Mouse (Mus musculus) B cell, adult 67 days (primary cell): ENCODE results near the gene Olfr978. TPM values are rescaled to one million over a fixed set of nuclear protein-coding genes. Genes with fewer than 3 reads are reported as not detected.

Source experiments
- total RNA-seq, 2 experiments: library from RNA; stranded (reverse); gene quantifications; 4 replicates each; pipeline ENCODE4 v1.2.4; 2023

The Olfr978 gene
- total RNA-seq: not detected

GRCm38 (mm10) chr9:39991813-39992212 lies at the start of gene Olfr978:
Olfr978 (plus strand) TSS chr9:39992113.

GRCm38 (mm10) chr9:39951946-39952345 lies 40.0 kb upstream of the Olfr978 start, which contains the start of gene Olfr975:
Olfr975 (minus strand) TSS chr9:39952046.

GRCm38 (mm10) chr9:39961033-39961432 lies 30.9 kb upstream of the Olfr978 start, which contains the start of gene Olfr976:
Olfr976 (minus strand) TSS chr9:39961133.

GRCm38 (mm10) chr9:40003365-40003764 lies 11.5 kb downstream of the Olfr978 start, which contains the start of gene Olfr979:
Olfr979 (minus strand) TSS chr9:40003465.

GRCm38 (mm10) chr9:40009482-40009881 lies 17.6 kb downstream of the Olfr978 start, which contains the start of gene Olfr980:
Olfr980 (minus strand) TSS chr9:40009582.

GRCm38 (mm10) chr9:40021164-40021563 lies 29.3 kb downstream of the Olfr978 start, which contains the start of gene Olfr981:
Olfr981 (plus strand) TSS chr9:40021464.

Other genes with a start within 250 kb of the Olfr978 start
- gene Olfr967, start 245.9 kb upstream of the Olfr978 start, total RNA-seq: not detected
- not detected for gene Olfr968, start 208.9 kb upstream of the Olfr978 start, total RNA-seq
- gene Olfr969, start 201.2 kb upstream of the Olfr978 start, total RNA-seq: not detected
- gene Olfr970, start 183.3 kb upstream of the Olfr978 start, total RNA-seq: not detected
- gene Olfr971, start 155.2 kb upstream of the Olfr978 start, total RNA-seq: not detected
- gene Olfr972, start 125.7 kb upstream of the Olfr978 start, total RNA-seq: not detected
- gene Olfr229, start 84.8 kb upstream of the Olfr978 start, total RNA-seq: not detected
- not detected for gene Olfr974, start 54.6 kb upstream of the Olfr978 start, total RNA-seq
- not detected for gene Olfr975, start 40.1 kb upstream of the Olfr978 start, total RNA-seq
- not detected for gene Olfr976, start 31.0 kb upstream of the Olfr978 start, total RNA-seq
- not detected for gene Olfr979, start 11.4 kb downstream of the Olfr978 start, total RNA-seq
- gene Olfr980, start 17.5 kb downstream of the Olfr978 start, total RNA-seq: not detected
- gene Olfr981, start 29.4 kb downstream of the Olfr978 start, total RNA-seq: not detected
- not detected for gene Olfr982, start 81.7 kb downstream of the Olfr978 start, total RNA-seq
- gene Olfr983, start 101.5 kb downstream of the Olfr978 start, total RNA-seq: not detected
- gene Olfr984, start 122.1 kb downstream of the Olfr978 start, total RNA-seq: under 1 TPM in 1 of 2 experiments, not detected in 1; 0.17 TPM
- not detected for gene Olfr985, start 138.1 kb downstream of the Olfr978 start, total RNA-seq
- gene Tmem225, start 156.0 kb downstream of the Olfr978 start, total RNA-seq: not detected
- gene Olfr986, start 188.8 kb downstream of the Olfr978 start, total RNA-seq: not detected
- gene Zfp202, start 200.2 kb downstream of the Olfr978 start, total RNA-seq: 1 to 10 TPM; 2.5 to 3.3 TPM